ENCODE assay signal across 7 mouse cellular contexts in genomic region chr9:122733222-122733621, GRCm38 (mm10). TPM values are rescaled to one million over a fixed set of nuclear protein-coding genes. Genes with fewer than 3 reads are reported as not detected.
DNase-seq lines count a peak whose midpoint lies in the region; ATAC-seq and TF ChIP-seq lines count a peak whose summit lies in the region.

No protein-coding gene starts in this region.

- no peak for TF ChIP-seq CTCF in testis, adult 2 months (IDR thresholded peaks at IDR 0.05; ENCODE audit: control insufficient read depth, insufficient read depth, insufficient replicate concordance, low read depth, low read length)

- H3K4me2 ChIP-seq in intestine, embryonic 16.5 days (ENCODE audit: low read depth, low read length), result peak overlapping the region; percentile 35
- peak overlapping the region; percentile 35 for H3K4me2 ChIP-seq in liver, embryonic 12.5 days

- WGBS in intestine, embryonic 16.5 days, result 34% methylated on average over 12 of the region's 12 CpGs
- WGBS in liver, embryonic 12.5 days (ENCODE audit: insufficient replicate concordance), result 29% methylated on average over 12 of the region's 12 CpGs

- TF ChIP-seq POLR2A in testis, adult 2 months (IDR thresholded peaks at IDR 0.05; ENCODE audit: control insufficient read depth, low read depth, low read length), result no peak

- no peak for ATAC-seq in intestine, embryonic 16.5 days
- ATAC-seq in liver, embryonic 12.5 days, result no peak

- H3K27ac ChIP-seq in testis, adult 2 months (ENCODE audit: control insufficient read depth, insufficient read depth, low read depth, low read length), result no peak overlapping the region
- H3K27ac ChIP-seq in intestine, embryonic 16.5 days (ENCODE audit: low read length), result no peak overlapping the region
- H3K27ac ChIP-seq in liver, embryonic 12.5 days, result no peak overlapping the region

- no peak for DNase-seq in testis, postnatal 10 days (ENCODE audit: low spot score)
- DNase-seq in yolk sac, embryonic 10.5 days (ENCODE audit: low spot score), result no peak
- DNase-seq in frontal cortex, postnatal 14 days (ENCODE audit: low spot score in 2 of 2), result no peak
- no peak for DNase-seq in left cerebral cortex, adult 18-20 months (ENCODE audit: low spot score in 2 of 2)

- no peak overlapping the region for H3K9ac ChIP-seq in intestine, embryonic 16.5 days (ENCODE audit: low read depth, low read length)
- no peak overlapping the region for H3K9ac ChIP-seq in liver, embryonic 12.5 days

- H3K4me1 ChIP-seq in testis, adult 2 months (ENCODE audit: control insufficient read depth, insufficient read depth, low read length), result peaks cover 5% of the 10 kb centered on the region; the same call in 1 of the 2 replicates
- H3K4me1 ChIP-seq in intestine, embryonic 16.5 days (ENCODE audit: control insufficient read depth, insufficient read depth, low read length), result peaks cover 2% of the 10 kb centered on the region; the same call in 1 of the 2 replicates
- no peaks in the 10 kb centered on the region for H3K4me1 ChIP-seq in liver, embryonic 12.5 days

- H3K36me3 ChIP-seq in testis, adult 2 months (ENCODE audit: control insufficient read depth, insufficient read depth, low read length), result no peaks in the 10 kb centered on the region
- H3K36me3 ChIP-seq in intestine, embryonic 16.5 days (ENCODE audit: control insufficient read depth, insufficient read depth, low read length), result no peaks in the 10 kb centered on the region
- H3K36me3 ChIP-seq in liver, embryonic 12.5 days, result no peaks in the 10 kb centered on the region

- no peaks in the 10 kb centered on the region for H3K27me3 ChIP-seq in testis, adult 2 months (ENCODE audit: control insufficient read depth, insufficient read depth, low read length)
- no peaks in the 10 kb centered on the region for H3K27me3 ChIP-seq in intestine, embryonic 16.5 days (replicated peaks; ENCODE audit: control insufficient read depth, insufficient read depth, low read length)
- peaks cover 20% of the 10 kb centered on the region for H3K27me3 ChIP-seq in liver, embryonic 12.5 days (replicated peaks)

- H3K4me3 ChIP-seq in testis, adult 2 months (ENCODE audit: control insufficient read depth, low read depth, low read length), result peak overlapping the region; percentile 43; the same call in 1 of the 2 replicates
- H3K4me3 ChIP-seq in intestine, embryonic 16.5 days (ENCODE audit: low read length), result peak overlapping the region; percentile 30
- H3K4me3 ChIP-seq in liver, embryonic 12.5 days, result peak overlapping the region; percentile 18

- H3K9me3 ChIP-seq in intestine, embryonic 16.5 days (ENCODE audit: control insufficient read depth, low read length), result no peaks in the 10 kb centered on the region
- no peaks in the 10 kb centered on the region for H3K9me3 ChIP-seq in liver, embryonic 12.5 days (replicated peaks)

RNA-seq across cellular contexts. Expression of gene Topaz1, which starts 13.9 kb away (rescaled TPM):
- 3.1 and 4.7 TPM in 2 replicates for polyA plus RNA-seq in testis, adult 2 months (2012; rRNA removed)
- polyA plus RNA-seq in intestine, embryonic 16.5 days (2015; fragmentation: Nextera tagmentation; extraction: Ambion mirVana), result not detected in 2 replicates
- polyA plus RNA-seq in liver, embryonic 12.5 days (2016; fragmentation: Nextera tagmentation; extraction: Ambion mirVana), result not detected in 2 replicates
- not detected for total RNA-seq in left cerebral cortex, adult 18-20 months (2021)
